Mouse (Mus musculus): Measurements from ENCODE around the gene Sh3bgrl. TPM values are rescaled to one million over a fixed set of nuclear protein-coding genes. Genes with fewer than 3 reads are reported as not detected.

The Sh3bgrl gene
- polyA plus RNA-seq, 1 experiment from 2014 or later, result 210 TPM

DNA sequence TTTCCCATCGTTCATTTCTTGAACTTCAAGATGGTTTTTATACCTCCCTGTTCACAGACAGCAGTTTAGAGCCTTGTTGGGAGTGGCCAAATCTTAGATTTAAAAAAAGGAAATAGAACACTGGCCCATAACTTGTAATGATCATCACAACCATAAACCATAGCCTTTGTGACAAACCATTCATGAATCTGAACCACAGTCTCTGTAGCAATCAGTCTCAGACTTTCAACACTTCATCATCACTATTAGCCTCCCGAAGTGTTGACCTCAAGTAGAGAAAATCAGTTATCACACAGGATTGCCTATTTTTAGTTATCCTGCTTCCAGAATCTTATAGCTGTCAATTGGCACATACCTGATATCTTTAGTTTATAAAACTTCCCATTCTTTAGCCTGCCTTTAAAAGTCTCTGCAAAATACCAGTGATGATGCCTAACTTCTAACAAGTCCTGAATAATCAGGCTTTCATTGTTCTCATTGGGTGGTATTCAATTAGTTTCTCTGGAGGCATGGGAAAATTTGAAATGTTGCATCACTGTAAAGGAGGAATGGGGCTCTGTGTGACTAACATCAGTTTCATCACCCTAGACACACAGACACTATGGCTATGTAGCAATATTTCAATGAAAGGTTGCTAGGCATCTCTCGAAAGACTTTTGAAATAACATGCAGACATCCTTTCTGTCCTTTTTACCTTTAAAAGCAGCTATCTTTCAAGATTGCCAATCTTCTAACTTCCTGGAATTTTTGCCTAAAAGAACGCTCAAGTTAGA lies 89.7 kb downstream of the Sh3bgrl start:
- H3K4me3 ChIP-seq (replicated peaks), result no peak overlapping the region
- H3K36me3 ChIP-seq, result no peaks in the 10 kb centered on the region
- H3K27me3 ChIP-seq, result no peaks in the 10 kb centered on the region
- no peak for ATAC-seq
- no peaks in the 10 kb centered on the region for H3K9me3 ChIP-seq
- H3K9ac ChIP-seq (replicated peaks), result no peak overlapping the region
- 88% methylated on average over 4 of the region's 4 CpGs for WGBS
- H3K27ac ChIP-seq, result no peak overlapping the region
- H3K4me2 ChIP-seq (replicated peaks), result no peak overlapping the region
- no peaks in the 10 kb centered on the region for H3K4me1 ChIP-seq (replicated peaks)

- Histone ChIP-seq H3K36me3 (no peaks in the 10 kb centered on the region), H3K4me1 (replicated peaks) (no peaks in the 10 kb centered on the region), H3K9me3 (no peaks in the 10 kb centered on the region), H3K27ac (no peak overlapping the region), H3K4me2 (replicated peaks) (no peak overlapping the region), H3K27me3 (no peaks in the 10 kb centered on the region), H3K9ac (replicated peaks) (no peak overlapping the region), H3K4me3 (replicated peaks) (no peak overlapping the region)
- ATAC-seq, result no peak
- 92% methylated on average over 4 of the region's 4 CpGs for whole genome bisulfite sequencing
These were observed 94.4 kb downstream of the Sh3bgrl start for GRCm38 (mm10) chrX:109189607-109190006.

GRCm38 (mm10) chrX:109190969-109191368 lies 95.8 kb downstream of the Sh3bgrl start:
- no peak overlapping the region for H3K27ac ChIP-seq
- H3K27me3 ChIP-seq, result no peaks in the 10 kb centered on the region
- no peaks in the 10 kb centered on the region for H3K4me1 ChIP-seq (replicated peaks)
- ATAC-seq, result no peak
- H3K9ac ChIP-seq (replicated peaks), result no peak overlapping the region
- no peak overlapping the region for H3K4me2 ChIP-seq (replicated peaks)
- no peaks in the 10 kb centered on the region for H3K9me3 ChIP-seq
- 77% methylated on average over 4 of the region's 4 CpGs for WGBS
- H3K4me3 ChIP-seq (replicated peaks), result no peak overlapping the region
- no peaks in the 10 kb centered on the region for H3K36me3 ChIP-seq

GRCm38 (mm10) chrX:109191436-109191835 lies 96.3 kb downstream of the Sh3bgrl start:
- Histone ChIP-seq H3K27ac (no peak overlapping the region), H3K27me3 (no peaks in the 10 kb centered on the region), H3K9ac (replicated peaks) (no peak overlapping the region), H3K4me3 (replicated peaks) (no peak overlapping the region), H3K4me2 (replicated peaks) (no peak overlapping the region), H3K36me3 (no peaks in the 10 kb centered on the region), H3K4me1 (replicated peaks) (no peaks in the 10 kb centered on the region), H3K9me3 (no peaks in the 10 kb centered on the region)
- 69% methylated on average over 4 of the region's 4 CpGs for WGBS
- ATAC-seq, result no peak

DNA sequence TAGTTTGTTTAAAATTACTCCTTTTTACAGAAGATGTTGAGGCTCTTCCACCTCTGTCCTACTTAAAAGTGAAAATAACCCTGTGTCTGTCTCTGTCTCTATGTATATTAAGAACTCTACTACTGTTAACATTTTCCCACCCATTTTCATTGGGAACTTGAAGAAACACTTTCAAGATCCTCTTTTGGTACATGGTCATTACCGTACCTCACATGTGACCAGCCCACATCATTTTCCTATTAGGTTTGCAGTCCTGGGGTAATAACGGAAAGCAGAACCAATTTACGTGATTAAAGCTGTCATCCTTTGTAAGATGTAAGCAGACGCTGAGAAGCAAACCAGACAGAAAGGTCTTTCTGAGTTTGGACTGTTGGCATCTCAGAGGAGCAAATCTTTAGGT lies 101.3 kb downstream of the Sh3bgrl start, which contains the start of gene Gm6377:
Gene Gm6377 (plus strand): TSS at position 289 of the 400 bp plus-strand sequence.
- no peak within 1 kb of the TSS for H3K9ac ChIP-seq (replicated peaks)
- H3K4me1 ChIP-seq (replicated peaks), result no peaks in the 10 kb centered on the region
- WGBS, result 84% methylated on average over 4 of the region's 4 CpGs
- ATAC-seq, result no peak
- no peaks in the 10 kb centered on the region for H3K9me3 ChIP-seq
- H3K27ac ChIP-seq, result no peak within 1 kb of the TSS
- H3K27me3 ChIP-seq, result no peaks in the 10 kb centered on the region
- H3K4me2 ChIP-seq (replicated peaks), result no peak within 1 kb of the TSS
- no peak within 1 kb of the TSS for H3K4me3 ChIP-seq (replicated peaks)
- no peaks in the 10 kb centered on the region for H3K36me3 ChIP-seq

- no peaks in the 10 kb centered on the region for H3K27me3 ChIP-seq
- H3K36me3 ChIP-seq, result no peaks in the 10 kb centered on the region
- H3K9ac ChIP-seq (replicated peaks), result no peak overlapping the region
- no peaks in the 10 kb centered on the region for H3K9me3 ChIP-seq
- H3K4me3 ChIP-seq (replicated peaks), result no peak overlapping the region
- ATAC-seq, result no peak
- no peak overlapping the region for H3K4me2 ChIP-seq (replicated peaks)
- no peak overlapping the region for H3K27ac ChIP-seq
- no peaks in the 10 kb centered on the region for H3K4me1 ChIP-seq (replicated peaks)
These were observed 112.7 kb downstream of the Sh3bgrl start for GRCm38 (mm10) chrX:109207843-109208242.

DNA sequence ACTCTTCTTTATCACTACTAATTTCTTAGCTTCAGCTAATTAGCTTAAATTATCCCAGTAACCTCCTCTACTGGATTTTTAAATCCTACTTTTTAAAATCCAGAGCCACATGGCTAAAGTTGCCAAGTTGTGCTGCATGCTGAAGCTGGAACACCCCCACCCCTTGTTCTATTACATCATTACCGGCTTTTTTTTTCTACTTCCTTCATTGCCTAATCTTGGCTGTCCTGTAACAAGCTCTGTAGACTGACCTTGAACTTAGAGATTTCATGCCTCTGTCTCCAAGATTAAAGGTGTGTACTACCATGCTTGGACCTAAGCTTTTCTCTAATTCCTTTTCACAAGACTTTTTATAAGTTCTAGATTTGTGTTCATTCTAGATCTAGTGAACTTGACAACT lies 133.6 kb downstream of the Sh3bgrl start:
- H3K4me3 ChIP-seq (replicated peaks), result no peak overlapping the region
- H3K27ac ChIP-seq, result no peak overlapping the region
- no peaks in the 10 kb centered on the region for H3K27me3 ChIP-seq
- H3K9me3 ChIP-seq, result no peaks in the 10 kb centered on the region
- WGBS, result 90% methylated on average over 1 of the region's 1 CpGs
- no peaks in the 10 kb centered on the region for H3K36me3 ChIP-seq
- H3K4me1 ChIP-seq (replicated peaks), result no peaks in the 10 kb centered on the region
- no peak overlapping the region for H3K4me2 ChIP-seq (replicated peaks)
- no peak for ATAC-seq
- no peak overlapping the region for H3K9ac ChIP-seq (replicated peaks)

DNA sequence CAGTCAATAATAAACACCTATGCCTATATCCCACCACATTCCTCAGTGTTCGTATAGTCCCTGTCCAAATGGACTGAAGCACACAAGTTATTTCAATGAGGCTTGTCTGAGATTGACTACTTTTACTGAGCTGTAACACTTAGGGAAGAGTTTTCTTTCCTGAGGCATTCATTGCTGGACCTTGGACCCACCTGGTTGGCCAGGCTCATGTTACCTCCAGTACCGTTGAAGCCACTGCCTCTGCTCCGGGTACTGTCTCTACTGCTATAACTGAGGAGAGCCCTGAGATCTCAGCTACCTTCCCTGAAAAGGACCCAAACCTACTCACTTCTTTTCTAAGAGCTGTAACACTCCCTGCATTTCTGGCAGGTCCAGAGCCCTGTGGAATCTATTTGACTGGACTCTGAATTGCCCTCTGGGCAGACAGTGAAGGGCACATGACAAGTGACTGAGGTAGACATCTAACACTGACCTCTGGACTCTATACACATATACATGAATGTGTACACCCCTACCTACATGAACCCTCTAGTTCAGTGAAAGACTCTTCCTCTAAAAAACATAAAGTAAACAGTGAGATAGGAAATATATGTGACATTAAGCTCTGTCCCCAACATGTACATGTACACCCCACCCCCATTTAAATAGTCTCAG lies 140.3 kb downstream of the Sh3bgrl start:
- 91% methylated on average over 3 of the region's 3 CpGs for WGBS
- no peak for ATAC-seq
- no peak overlapping the region for H3K4me2 ChIP-seq (replicated peaks)
- no peak overlapping the region for H3K4me3 ChIP-seq (replicated peaks)
- H3K9ac ChIP-seq (replicated peaks), result no peak overlapping the region
- H3K27me3 ChIP-seq, result no peaks in the 10 kb centered on the region
- no peaks in the 10 kb centered on the region for H3K9me3 ChIP-seq
- no peaks in the 10 kb centered on the region for H3K4me1 ChIP-seq (replicated peaks)
- H3K36me3 ChIP-seq, result no peaks in the 10 kb centered on the region
- H3K27ac ChIP-seq, result no peak overlapping the region

DNA sequence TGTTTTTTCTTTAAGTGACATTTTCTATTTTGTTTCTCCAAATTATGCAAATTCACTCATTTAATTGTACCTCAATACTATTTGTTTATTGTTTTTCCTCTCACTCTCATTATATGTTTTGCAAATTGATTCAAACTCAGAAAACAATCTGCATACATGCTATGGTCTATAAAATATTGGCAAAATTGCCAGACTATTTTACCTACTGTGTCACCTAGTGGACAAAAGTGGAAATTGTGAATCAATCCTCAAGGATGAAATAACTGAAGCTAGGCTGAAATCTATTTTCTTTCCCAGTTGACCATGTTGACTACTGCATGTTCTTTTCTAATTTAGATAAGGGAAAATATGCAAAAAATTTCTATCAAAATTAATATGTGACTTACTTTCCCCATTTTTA lies 143.0 kb downstream of the Sh3bgrl start:
- H3K36me3 ChIP-seq, result no peaks in the 10 kb centered on the region
- no peak overlapping the region for H3K4me2 ChIP-seq (replicated peaks)
- no peak overlapping the region for H3K4me3 ChIP-seq (replicated peaks)
- no peaks in the 10 kb centered on the region for H3K9me3 ChIP-seq
- ATAC-seq, result no peak
- no peak overlapping the region for H3K9ac ChIP-seq (replicated peaks)
- no peak overlapping the region for H3K27ac ChIP-seq
- H3K27me3 ChIP-seq, result no peaks in the 10 kb centered on the region
- H3K4me1 ChIP-seq (replicated peaks), result no peaks in the 10 kb centered on the region

Other genes with a start within 250 kb of the Sh3bgrl start
- 22.4 and 24.5 TPM in 2 replicates for gene Hmgn5, start 82.0 kb upstream of the Sh3bgrl start, polyA plus RNA-seq (2015; fragmentation: Nextera tagmentation; extraction: Ambion mirVana)
- 0.06 and 0.11 TPM in 2 replicates for gene Gm6377, start 101.4 kb downstream of the Sh3bgrl start, polyA plus RNA-seq (2015; fragmentation: Nextera tagmentation; extraction: Ambion mirVana)